In genomic region chr2:125481116-125481515, GRCm38 (mm10) we compare ENCODE assay signal across 17 mouse cellular contexts. TPM values are rescaled to one million over a fixed set of nuclear protein-coding genes. Genes with fewer than 3 reads are reported as not detected.
DNase-seq lines count a peak whose midpoint lies in the region; ATAC-seq and TF ChIP-seq lines count a peak whose summit lies in the region.
"Had no signal": no experiment of that assay in that cellular context is flagged by ENCODE, and none has a peak within 500 bp of the region (broad histone marks: within the 10 kb centered on the region; RNA-seq: fewer than 3 reads in every experiment).

No protein-coding gene starts in this region.

- H3K27me3 ChIP-seq in liver, postnatal 0 days (ENCODE audit: insufficient read depth, low read length): no peaks in the 10 kb centered on the region
- no peaks in the 10 kb centered on the region for H3K27me3 ChIP-seq in limb, embryonic 10.5 days (ENCODE audit: low read depth, poor library complexity, severe bottlenecking)
- H3K27me3 ChIP-seq: embryonic facial prominence, embryonic 12.5 days; hindbrain, embryonic 12.5 days; liver, embryonic 12.5 days; midbrain, embryonic 13.5 days; Patski had no signal

- ATAC-seq in liver, postnatal 0 days: no peak
- ATAC-seq: intestine, embryonic 16.5 days; liver, embryonic 12.5 days; midbrain, embryonic 13.5 days; Patski had no signal

- no peak for TF ChIP-seq EP300 in liver, postnatal 0 days (IDR thresholded peaks at IDR 0.05; ENCODE audit: low read depth)

- WGBS in liver, postnatal 0 days (ENCODE audit: insufficient replicate concordance): 69% methylated on average over 4 of the region's 4 CpGs
- 85% methylated on average over 4 of the region's 4 CpGs for WGBS in limb, embryonic 10.5 days

- intact Hi-C loops in left cerebral cortex, postnatal 4 days (cut with DNase I): no loop called here

- H3K9ac ChIP-seq in liver, postnatal 0 days (replicated peaks): no peak overlapping the region
- H3K9ac ChIP-seq: embryonic facial prominence, embryonic 12.5 days; hindbrain, embryonic 12.5 days; liver, embryonic 12.5 days; midbrain, embryonic 13.5 days had no signal

- H3K36me3 ChIP-seq in liver, postnatal 0 days (replicated peaks; ENCODE audit: insufficient read depth, low read length): no peaks in the 10 kb centered on the region
- no peaks in the 10 kb centered on the region for H3K36me3 ChIP-seq in limb, embryonic 10.5 days
- H3K36me3 ChIP-seq: hindbrain, embryonic 12.5 days; liver, embryonic 12.5 days; midbrain, embryonic 13.5 days had no signal

- TF ChIP-seq CTCF in liver, postnatal 0 days (IDR thresholded peaks at IDR 0.05; ENCODE audit: low read depth): no peak

- H3K9me3 ChIP-seq in liver, postnatal 0 days (ENCODE audit: low read length): no peaks in the 10 kb centered on the region
- H3K9me3 ChIP-seq in limb, embryonic 10.5 days (replicated peaks): no peaks in the 10 kb centered on the region
- H3K9me3 ChIP-seq: embryonic facial prominence, embryonic 12.5 days; hindbrain, embryonic 12.5 days; liver, embryonic 12.5 days; midbrain, embryonic 13.5 days had no signal

- no peak overlapping the region for H3K4me2 ChIP-seq in liver, postnatal 0 days (ENCODE audit: low read depth, low read length)
- H3K4me2 ChIP-seq: embryonic facial prominence, embryonic 12.5 days; hindbrain, embryonic 12.5 days; liver, embryonic 12.5 days; midbrain, embryonic 13.5 days had no signal

- no peak overlapping the region for H3K4me3 ChIP-seq in liver, postnatal 0 days (ENCODE audit: low read depth, low read length)
- no peak overlapping the region for H3K4me3 ChIP-seq in limb, embryonic 10.5 days
- H3K4me3 ChIP-seq: embryonic facial prominence, embryonic 12.5 days; hindbrain, embryonic 12.5 days; liver, embryonic 12.5 days; midbrain, embryonic 13.5 days had no signal

- H3K27ac ChIP-seq in liver, postnatal 0 days (ENCODE audit: low read depth): no peak overlapping the region
- H3K27ac ChIP-seq in limb, embryonic 10.5 days: no peak overlapping the region
- H3K27ac ChIP-seq: embryonic facial prominence, embryonic 12.5 days; hindbrain, embryonic 12.5 days; kidney, postnatal 0 days; liver, embryonic 12.5 days; midbrain, embryonic 13.5 days had no signal

- no peaks in the 10 kb centered on the region for H3K4me1 ChIP-seq in liver, postnatal 0 days (ENCODE audit: insufficient read depth)
- H3K4me1 ChIP-seq in limb, embryonic 10.5 days: peaks cover 9% of the 10 kb centered on the region
- H3K4me1 ChIP-seq: hindbrain, embryonic 12.5 days; liver, embryonic 12.5 days; midbrain, embryonic 13.5 days had no signal

- DNase-seq in left cerebral cortex, adult 11 months (ENCODE audit: low spot score): peak; percentile 32
- DNase-seq in left cerebral cortex, postnatal 4 days: no peak
- DNase-seq in frontal cortex, postnatal 14 days (ENCODE audit: low spot score in 2 of 2): peak; percentile 26 to 32
- peak; percentile 23 to 87 for DNase-seq in left cerebral cortex, adult 8-10 months (ENCODE audit: low spot score in 2 of 2)
- DNase-seq in right cerebral cortex, postnatal 36 days (ENCODE audit: low spot score in 2 of 2): peak; percentile 63 to 80
- no peak for DNase-seq in liver, postnatal 0 days
- no peak for DNase-seq in limb, embryonic 10.5 days (ENCODE audit: low spot score)
- DNase-seq: B cell, adult 2 months; cerebellum, postnatal 25 days; lung, postnatal 4 days had no signal

RNA-seq across cellular contexts. Expression of gene Gm9913, which starts 23.8 kb away (rescaled TPM):
- total RNA-seq in left cerebral cortex, postnatal 4 days (2021): under 1 TPM; 0.24 to 0.40 TPM
- total RNA-seq in left cerebral cortex, adult 8-10 months (2022): under 1 TPM in 3 of 4 experiments, not detected in 1; 0.13 to 0.23 (median 0.14) TPM
- 0.05 TPM in 1 of 2 replicates, not detected in the other for polyA plus RNA-seq in liver, postnatal 0 days (2015; fragmentation: Nextera tagmentation; extraction: Ambion mirVana)
- 0.14 and 0.16 TPM in 2 replicates for polyA plus RNA-seq in limb, embryonic 10.5 days (2016; fragmentation: Nextera tagmentation; extraction: Ambion mirVana)

RNA-seq across cellular contexts. Expression of gene Fbn1, which starts 26.7 kb away (rescaled TPM):
- total RNA-seq in left cerebral cortex, postnatal 4 days (2021): 10 to 100 TPM; 17.4 to 18.3 TPM
- 1 to 10 TPM; 4.7 to 6.3 (median 5.6) TPM for total RNA-seq in left cerebral cortex, adult 8-10 months (2022)
- 1.3 TPM in 2 replicates for polyA plus RNA-seq in liver, postnatal 0 days (2015; fragmentation: Nextera tagmentation; extraction: Ambion mirVana)
- 4.5 and 5.6 TPM in 2 replicates for polyA plus RNA-seq in limb, embryonic 10.5 days (2016; fragmentation: Nextera tagmentation; extraction: Ambion mirVana)

Comparison
In these comparisons a context has a peak if more than half of its experiments do, and no peak if none do; other contexts are left out.
1. DNase-seq: peak in left cerebral cortex, adult 11 months (single experiment), frontal cortex, postnatal 14 days (2 of 2), left cerebral cortex, adult 8-10 months (2 of 2) and right cerebral cortex, postnatal 36 days (2 of 2); none in left cerebral cortex, postnatal 4 days (single experiment), liver, postnatal 0 days (single experiment) and limb, embryonic 10.5 days (single experiment).